Mouse (Mus musculus): ENCODE results near the gene Aunip.
A peak's percentile ranks its signal among the peaks of the same experiment; 100 is the strongest.

Aunip gene

GRCm38 (mm10) chr4:134510845-134511411, at the start of gene Aunip:
Aunip (plus strand) TSS chr4:134510999.
- peak; percentile 85 to 95 for DNase-seq (ENCODE audit: low spot score in 2 of 2)

- no peak for DNase-seq (ENCODE audit: low spot score in 2 of 2)
These were observed 49.5 kb upstream of the Aunip start for GRCm38 (mm10) chr4:134461252-134461651.

- DNase-seq (ENCODE audit: low spot score in 2 of 2), result no peak
These were observed 45.0 kb upstream of the Aunip start for GRCm38 (mm10) chr4:134465789-134466188.

GRCm38 (mm10) chr4:134466381-134467262, 44.2 kb upstream of the Aunip start:
- DNase-seq (ENCODE audit: low spot score in 2 of 2), result no peak

- DNase-seq (ENCODE audit: low spot score in 2 of 2), result peak; percentile 50 to 55
These were observed 43.2 kb upstream of the Aunip start for GRCm38 (mm10) chr4:134467435-134468214.

GRCm38 (mm10) chr4:134468215-134468575, 42.6 kb upstream of the Aunip start, which contains the start of gene Stmn1:
Stmn1 (plus strand) TSS chr4:134468320.
- DNase-seq (ENCODE audit: low spot score in 2 of 2), result peak; percentile 89 to 96

- peak; percentile 98 to 100 for DNase-seq (ENCODE audit: low spot score in 2 of 2)
These were observed 42.1 kb upstream of the Aunip start for GRCm38 (mm10) chr4:134468578-134469266.

GRCm38 (mm10) chr4:134469341-134469796, 41.4 kb upstream of the Aunip start:
- no peak for DNase-seq (ENCODE audit: low spot score in 2 of 2)

GRCm38 (mm10) chr4:134469985-134470384, 40.8 kb upstream of the Aunip start:
- DNase-seq (ENCODE audit: low spot score in 2 of 2), result no peak

- no peak for DNase-seq (ENCODE audit: low spot score in 2 of 2)
These were observed 39.3 kb upstream of the Aunip start for GRCm38 (mm10) chr4:134471469-134471868.

GRCm38 (mm10) chr4:134473764-134474163, 37.0 kb upstream of the Aunip start:
- no peak for DNase-seq (ENCODE audit: low spot score in 2 of 2)

- no peak for DNase-seq (ENCODE audit: low spot score in 2 of 2)
These were observed 36.6 kb upstream of the Aunip start for GRCm38 (mm10) chr4:134474240-134474639.

GRCm38 (mm10) chr4:134476899-134477298, 33.9 kb upstream of the Aunip start:
- no peak for DNase-seq (ENCODE audit: low spot score in 2 of 2)

GRCm38 (mm10) chr4:134478031-134478430, 32.8 kb upstream of the Aunip start:
- DNase-seq (ENCODE audit: low spot score in 2 of 2), result peak; percentile 95

- no peak for DNase-seq (ENCODE audit: low spot score in 2 of 2)
These were observed 31.0 kb upstream of the Aunip start for GRCm38 (mm10) chr4:134479839-134480238.

- peak; percentile 72 to 88 for DNase-seq (ENCODE audit: low spot score in 2 of 2)
These were observed 29.9 kb upstream of the Aunip start for GRCm38 (mm10) chr4:134480864-134481263.

- DNase-seq (ENCODE audit: low spot score in 2 of 2), result no peak
These were observed 29.5 kb upstream of the Aunip start for GRCm38 (mm10) chr4:134481270-134481669.

GRCm38 (mm10) chr4:134482442-134482841, 28.4 kb upstream of the Aunip start:
- DNase-seq (ENCODE audit: low spot score in 2 of 2), result no peak

- no peak for DNase-seq (ENCODE audit: low spot score in 2 of 2)
These were observed 27.6 kb upstream of the Aunip start for GRCm38 (mm10) chr4:134483078-134483688.

GRCm38 (mm10) chr4:134483696-134484095, 27.1 kb upstream of the Aunip start:
- DNase-seq (ENCODE audit: low spot score in 2 of 2), result no peak

GRCm38 (mm10) chr4:134484231-134484630, 26.6 kb upstream of the Aunip start:
- DNase-seq (ENCODE audit: low spot score in 2 of 2), result no peak
